In the genomic region with DNA sequence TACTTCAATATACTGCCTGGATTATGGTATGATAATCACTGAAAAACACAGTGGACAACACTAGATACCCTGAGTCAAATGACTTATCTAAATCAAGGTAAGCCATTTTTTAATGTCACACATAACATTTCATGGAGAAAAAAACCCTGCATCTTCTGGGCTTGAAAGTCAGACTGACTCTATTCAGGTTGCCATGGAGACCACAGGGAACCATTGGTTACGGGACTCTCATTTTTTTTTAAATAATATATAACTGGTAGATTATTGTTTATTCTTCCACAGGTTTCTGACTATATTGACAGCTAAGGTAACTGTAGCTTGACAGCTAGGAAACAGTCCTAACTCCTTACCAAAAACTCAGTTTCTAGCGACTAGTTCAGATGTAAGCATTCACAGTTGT, we compare ENCODE assay signal across 19 mouse cellular contexts. TPM values are rescaled to one million over a fixed set of nuclear protein-coding genes. Genes with fewer than 3 reads are reported as not detected.
"Had no signal": no experiment of that assay in that cellular context is flagged by ENCODE, and none has a peak within 500 bp of the region (broad histone marks: within the 10 kb centered on the region; RNA-seq: fewer than 3 reads in every experiment).

No protein-coding gene starts in this region.

- H3K4me1 ChIP-seq: liver, embryonic 12.5 days; megakaryocyte, embryonic 14.5 days had no signal

- H3K27me3 ChIP-seq: limb, embryonic 15.5 days; liver, embryonic 12.5 days; megakaryocyte, embryonic 14.5 days; neural tube, embryonic 15.5 days had no signal

- H3K9me3 ChIP-seq: limb, embryonic 15.5 days; liver, embryonic 12.5 days; megakaryocyte, embryonic 14.5 days; neural tube, embryonic 15.5 days had no signal

- H3K4me3 ChIP-seq: left cerebral cortex, adult 2 months; limb, embryonic 15.5 days; liver, embryonic 12.5 days; megakaryocyte, embryonic 14.5 days; myocyte; neural tube, embryonic 15.5 days had no signal

- ATAC-seq: liver, embryonic 12.5 days had no signal

- DNase-seq: kidney, postnatal 14 days; lung, embryonic 14.5 days; lung, postnatal 14 days; thymus, postnatal 36 days had no signal

- H3K27ac ChIP-seq: limb, embryonic 15.5 days; liver, embryonic 12.5 days; macrophage; neural tube, embryonic 15.5 days had no signal

- H3K9ac ChIP-seq: limb, embryonic 15.5 days; liver, embryonic 12.5 days; lung, embryonic 14.5 days; neural tube, embryonic 15.5 days had no signal

- H3K36me3 ChIP-seq: limb, embryonic 15.5 days; liver, embryonic 12.5 days; neural tube, embryonic 15.5 days had no signal

- H3K4me2 ChIP-seq: limb, embryonic 15.5 days; liver, embryonic 12.5 days; lung, embryonic 14.5 days; neural tube, embryonic 15.5 days had no signal

RNA-seq across cellular contexts. Expression of a gene that starts 6.6 kb away (rescaled TPM):
- polyA plus RNA-seq: kidney, embryonic 14.5 days; large intestine, adult 2 months; limb, embryonic 11.5 days; limb, embryonic 15.5 days; liver, embryonic 12.5 days; liver, embryonic 16.5 days; lung, embryonic 14.5 days; macrophage; myocyte; neural tube, embryonic 11.5 days; neural tube, embryonic 15.5 days; small intestine, adult 2 months; stomach, embryonic 16.5 days; thymus, postnatal 0 days had no signal

RNA-seq across cellular contexts. Expression of a gene that starts 20.2 kb away (rescaled TPM):
- polyA plus RNA-seq: kidney, embryonic 14.5 days; large intestine, adult 2 months; limb, embryonic 11.5 days; limb, embryonic 15.5 days; liver, embryonic 12.5 days; liver, embryonic 16.5 days; lung, embryonic 14.5 days; macrophage; myocyte; neural tube, embryonic 11.5 days; neural tube, embryonic 15.5 days; small intestine, adult 2 months; stomach, embryonic 16.5 days; thymus, postnatal 0 days had no signal

RNA-seq across cellular contexts. Expression of a gene that starts 35.4 kb away (rescaled TPM):
- polyA plus RNA-seq: kidney, embryonic 14.5 days; large intestine, adult 2 months; limb, embryonic 11.5 days; limb, embryonic 15.5 days; liver, embryonic 12.5 days; liver, embryonic 16.5 days; lung, embryonic 14.5 days; macrophage; myocyte; neural tube, embryonic 11.5 days; neural tube, embryonic 15.5 days; small intestine, adult 2 months; stomach, embryonic 16.5 days; thymus, postnatal 0 days had no signal

RNA-seq across cellular contexts. Expression of a gene that starts 51.4 kb away (rescaled TPM):
- polyA plus RNA-seq: kidney, embryonic 14.5 days; large intestine, adult 2 months; limb, embryonic 11.5 days; limb, embryonic 15.5 days; liver, embryonic 12.5 days; liver, embryonic 16.5 days; lung, embryonic 14.5 days; macrophage; myocyte; neural tube, embryonic 11.5 days; neural tube, embryonic 15.5 days; small intestine, adult 2 months; stomach, embryonic 16.5 days; thymus, postnatal 0 days had no signal
